Mouse (Mus musculus) liver, adult 10 weeks (tissue): ENCODE measurements around the gene Gm8279. TPM values are rescaled to one million over a fixed set of nuclear protein-coding genes. Genes with fewer than 3 reads are reported as not detected.

ENCODE experiments used
- polyA plus RNA-seq: library from polyadenylated mRNA; stranded (reverse); fragments of 350-450 nt; fragmentation: Illumina TruSeq; extraction: RNeasy Lipid Tissue Mini Kit (QIAGEN cat#74804); gene quantifications from one replicate; pipeline ENCODE4 v1.2.3, GENCODE M21; 2014; ENCODE audit warnings: low read depth, low replicate concordance

Gm8279 gene
- not detected for polyA plus RNA-seq

GRCm38 (mm10) chr14:5131219-5131618, at the start of gene Gm8279:
Gene Gm8279, plus strand, starts transcription at chr14:5131519.

GRCm38 (mm10) chr14:5164235-5164634, 32.9 kb downstream of the Gm8279 start, which contains the start of gene Gm3317:
Gene Gm3317, plus strand, starts transcription at chr14:5164535.

GRCm38 (mm10) chr14:5185493-5185892, 54.2 kb downstream of the Gm8279 start, which contains the start of gene Gm8271:
Gene Gm8271, plus strand, starts transcription at chr14:5185793.

Other genes starting within 250 kb of the Gm8279 start
- gene Gm3278, start 239.1 kb upstream of the Gm8279 start, polyA plus RNA-seq: not detected
- not detected for gene Gm8297, start 147.6 kb upstream of the Gm8279 start, polyA plus RNA-seq
- not detected for gene Gm3298, start 115.6 kb upstream of the Gm8279 start, polyA plus RNA-seq
- not detected for gene 4930555G01Rik, start 80.9 kb upstream of the Gm8279 start, polyA plus RNA-seq
- gene Gm8281, start 60.5 kb upstream of the Gm8279 start, polyA plus RNA-seq: not detected
- gene Gm3317, start 33.0 kb downstream of the Gm8279 start, polyA plus RNA-seq: not detected
- gene Gm8271, start 54.3 kb downstream of the Gm8279 start, polyA plus RNA-seq: not detected
- gene Gm3526, start 129.1 kb downstream of the Gm8279 start, polyA plus RNA-seq: not detected
- gene Gm3542, start 203.4 kb downstream of the Gm8279 start, polyA plus RNA-seq: not detected